Mouse (Mus musculus): ENCODE measurements around the gene Frmd8. TPM values are rescaled to one million over a fixed set of nuclear protein-coding genes. Genes with fewer than 3 reads are reported as not detected.
A peak's percentile ranks its signal among the peaks of the same experiment; 100 is the strongest.

The Frmd8 gene
- polyA plus RNA-seq, 1 experiment from 2014 or later: 16.1 TPM

GRCm38 (mm10) chr19:5802011-5802786 lies 72.9 kb downstream of the Frmd8 start:
- Histone ChIP-seq H3K27ac (peak overlapping the region; percentile 100), H3K36me3 (replicated peaks) (no peaks in the 10 kb centered on the region; the same call in 1 of the 2 replicates), H3K9ac (peak overlapping the region; percentile 77), H3K4me3 (peak overlapping the region; percentile 80), H3K4me1 (peaks cover 29% of the 10 kb centered on the region), H3K27me3 (replicated peaks) (no peaks in the 10 kb centered on the region), H3K4me2 (peak overlapping the region; percentile 89), H3K9me3 (no peaks in the 10 kb centered on the region)
- ATAC-seq (replicated peaks): peak; percentile 49; the same call in 1 of the 2 replicates
- under 1% methylated on average over 25 of the region's 25 CpGs for WGBS

- ATAC-seq (replicated peaks): no peak
- WGBS: 3% methylated on average over 3 of the region's 3 CpGs
- Histone ChIP-seq H3K36me3 (replicated peaks) (peaks cover 2% of the 10 kb centered on the region; the same call in 1 of the 2 replicates), H3K4me2 (peak overlapping the region; percentile 89), H3K27me3 (replicated peaks) (no peaks in the 10 kb centered on the region), H3K4me3 (peak overlapping the region; percentile 80), H3K4me1 (peaks cover 31% of the 10 kb centered on the region), H3K9ac (peak overlapping the region; percentile 77), H3K27ac (peak overlapping the region; percentile 100), H3K9me3 (no peaks in the 10 kb centered on the region)
These were observed 73.6 kb downstream of the Frmd8 start for GRCm38 (mm10) chr19:5801432-5801964.

- H3K4me2 ChIP-seq: peak overlapping the region; percentile 89
- H3K27me3 ChIP-seq (replicated peaks): no peaks in the 10 kb centered on the region
- under 1% methylated on average over 19 of the region's 19 CpGs for WGBS
- peak overlapping the region; percentile 100 for H3K27ac ChIP-seq
- peaks cover 31% of the 10 kb centered on the region for H3K4me1 ChIP-seq
- peaks cover 8% of the 10 kb centered on the region for H3K36me3 ChIP-seq (replicated peaks)
- no peaks in the 10 kb centered on the region for H3K9me3 ChIP-seq
- peak overlapping the region; percentile 77 for H3K9ac ChIP-seq
- H3K4me3 ChIP-seq: peak overlapping the region; percentile 80
- ATAC-seq (replicated peaks): no peak
These were observed 74.2 kb downstream of the Frmd8 start for GRCm38 (mm10) chr19:5800632-5801431.

- Histone ChIP-seq H3K36me3 (replicated peaks) (peaks cover 8% of the 10 kb centered on the region), H3K4me2 (peak overlapping the region; percentile 89), H3K4me3 (peak overlapping the region; percentile 80), H3K4me1 (peaks cover 37% of the 10 kb centered on the region), H3K27me3 (replicated peaks) (no peaks in the 10 kb centered on the region), H3K27ac (peak overlapping the region; percentile 100), H3K9ac (peak overlapping the region; percentile 77), H3K9me3 (no peaks in the 10 kb centered on the region)
- WGBS: 0% methylated on average over 2 of the region's 2 CpGs
- no peak for ATAC-seq (replicated peaks)
These were observed 74.8 kb downstream of the Frmd8 start for GRCm38 (mm10) chr19:5800350-5800631.

Other genes with a start within 250 kb of the Frmd8 start
- gene Rela, start 237.8 kb downstream of the Frmd8 start, polyA plus RNA-seq (2015; fragmentation: Nextera tagmentation; extraction: Ambion mirVana): 36.9 and 39.2 TPM in 2 replicates
- 17.1 and 19.6 TPM in 2 replicates for gene Sipa1, start 211.6 kb downstream of the Frmd8 start, polyA plus RNA-seq (2015; fragmentation: Nextera tagmentation; extraction: Ambion mirVana)
- 12.5 and 14.0 TPM in 2 replicates for gene Map3k11, start 186.5 kb downstream of the Frmd8 start, polyA plus RNA-seq (2015; fragmentation: Nextera tagmentation; extraction: Ambion mirVana)
- 29.2 TPM in 2 replicates for gene Pcnx3, start 186.4 kb downstream of the Frmd8 start, polyA plus RNA-seq (2015; fragmentation: Nextera tagmentation; extraction: Ambion mirVana)
- 0.19 and 0.28 TPM in 2 replicates for gene Kcnk7, start 170.9 kb downstream of the Frmd8 start, polyA plus RNA-seq (2015; fragmentation: Nextera tagmentation; extraction: Ambion mirVana)
- gene Ehbp1l1, start 149.0 kb downstream of the Frmd8 start, polyA plus RNA-seq (2015; fragmentation: Nextera tagmentation; extraction: Ambion mirVana): 23.7 and 25.5 TPM in 2 replicates
- gene Fam89b, start 145.6 kb downstream of the Frmd8 start, polyA plus RNA-seq (2015; fragmentation: Nextera tagmentation; extraction: Ambion mirVana): 158 and 165 TPM in 2 replicates
- 8.2 and 12.6 TPM in 2 replicates for gene Ltbp3, start 134.4 kb downstream of the Frmd8 start, polyA plus RNA-seq (2015; fragmentation: Nextera tagmentation; extraction: Ambion mirVana)
- 87.6 and 94.7 TPM in 2 replicates for gene Scyl1, start 103.9 kb downstream of the Frmd8 start, polyA plus RNA-seq (2015; fragmentation: Nextera tagmentation; extraction: Ambion mirVana)
- gene Slc25a45, start 2.5 kb upstream of the Frmd8 start, polyA plus RNA-seq (2015; fragmentation: Nextera tagmentation; extraction: Ambion mirVana): 2.0 and 2.9 TPM in 2 replicates
- 13.8 and 16.4 TPM in 2 replicates for gene Tigd3, start 18.9 kb upstream of the Frmd8 start, polyA plus RNA-seq (2015; fragmentation: Nextera tagmentation; extraction: Ambion mirVana)
- 122 and 130 TPM in 2 replicates for gene Dpf2, start 37.7 kb upstream of the Frmd8 start, polyA plus RNA-seq (2015; fragmentation: Nextera tagmentation; extraction: Ambion mirVana)
- gene Cdc42ep2, start 49.5 kb upstream of the Frmd8 start, polyA plus RNA-seq (2015; fragmentation: Nextera tagmentation; extraction: Ambion mirVana): 16.3 and 16.7 TPM in 2 replicates
- gene Pola2, start 88.9 kb upstream of the Frmd8 start, polyA plus RNA-seq (2015; fragmentation: Nextera tagmentation; extraction: Ambion mirVana): 25.3 and 25.4 TPM in 2 replicates
- gene Slc22a20, start 110.9 kb upstream of the Frmd8 start, polyA plus RNA-seq (2015; fragmentation: Nextera tagmentation; extraction: Ambion mirVana): not detected in 2 replicates
- gene Capn1, start 140.6 kb upstream of the Frmd8 start, polyA plus RNA-seq (2015; fragmentation: Nextera tagmentation; extraction: Ambion mirVana): 2.9 and 3.3 TPM in 2 replicates
- 36.8 and 39.3 TPM in 2 replicates for gene Syvn1, start 171.3 kb upstream of the Frmd8 start, polyA plus RNA-seq (2015; fragmentation: Nextera tagmentation; extraction: Ambion mirVana)
- 62.5 and 65.1 TPM in 2 replicates for gene Mrpl49, start 182.5 kb upstream of the Frmd8 start, polyA plus RNA-seq (2015; fragmentation: Nextera tagmentation; extraction: Ambion mirVana)
- 459 and 483 TPM in 2 replicates for gene Fau, start 182.6 kb upstream of the Frmd8 start, polyA plus RNA-seq (2015; fragmentation: Nextera tagmentation; extraction: Ambion mirVana)
- 30.8 and 34.7 TPM in 2 replicates for gene Znhit2, start 185.9 kb upstream of the Frmd8 start, polyA plus RNA-seq (2015; fragmentation: Nextera tagmentation; extraction: Ambion mirVana)
- 51.3 and 53.8 TPM in 2 replicates for gene Tm7sf2, start 193.1 kb upstream of the Frmd8 start, polyA plus RNA-seq (2015; fragmentation: Nextera tagmentation; extraction: Ambion mirVana)
- gene Vps51, start 202.0 kb upstream of the Frmd8 start, polyA plus RNA-seq (2015; fragmentation: Nextera tagmentation; extraction: Ambion mirVana): 100.0 and 102 TPM in 2 replicates
- gene Tmem262, start 204.8 kb upstream of the Frmd8 start, polyA plus RNA-seq (2015; fragmentation: Nextera tagmentation; extraction: Ambion mirVana): not detected in 2 replicates
- 1.3 and 1.5 TPM in 2 replicates for gene Gm28374, start 207.0 kb upstream of the Frmd8 start, polyA plus RNA-seq (2015; fragmentation: Nextera tagmentation; extraction: Ambion mirVana)
- gene Zfpl1, start 209.7 kb upstream of the Frmd8 start, polyA plus RNA-seq (2015; fragmentation: Nextera tagmentation; extraction: Ambion mirVana): 86.8 and 87.6 TPM in 2 replicates
- gene Cdca5, start 209.7 kb upstream of the Frmd8 start, polyA plus RNA-seq (2015; fragmentation: Nextera tagmentation; extraction: Ambion mirVana): 5.1 and 7.2 TPM in 2 replicates
- gene AC131692.1, start 219.1 kb upstream of the Frmd8 start, polyA plus RNA-seq (2015; fragmentation: Nextera tagmentation; extraction: Ambion mirVana): not detected in 2 replicates
- 0.41 and 0.53 TPM in 2 replicates for gene Naaladl1, start 230.5 kb upstream of the Frmd8 start, polyA plus RNA-seq (2015; fragmentation: Nextera tagmentation; extraction: Ambion mirVana)
- 48.3 and 51.2 TPM in 2 replicates for gene Sac3d1, start 243.4 kb upstream of the Frmd8 start, polyA plus RNA-seq (2015; fragmentation: Nextera tagmentation; extraction: Ambion mirVana)